Mouse (Mus musculus) left cerebral cortex, adult 8-10 months (tissue): ENCODE results near the gene Cdk15. TPM values are rescaled to one million over a fixed set of nuclear protein-coding genes. Genes with fewer than 3 reads are reported as not detected.

ENCODE experiments used
- DNase-seq, 2 experiments: peaks; one replicate each; pipeline ENCODE4 v3.0.0; 2022; ENCODE audit warnings: low spot score in 2 of 2
- total RNA-seq, 4 experiments: library from RNA; stranded (reverse); gene quantifications; 2 replicates each; pipeline ENCODE4 v1.2.4; 2022

The Cdk15 gene
- total RNA-seq, 4 experiments from 2014 or later, result 0.30 to 1.3 (median 0.66) TPM

GRCm38 (mm10) chr1:59272189-59272588 lies 15.5 kb downstream of the Cdk15 start:
- DNase-seq, result no peak

- no peak for DNase-seq
Observed at GRCm38 (mm10) chr1:59285880-59286279, 29.2 kb downstream of the Cdk15 start.

GRCm38 (mm10) chr1:59286316-59286850 lies 29.7 kb downstream of the Cdk15 start:
- DNase-seq, result no peak

DNA sequence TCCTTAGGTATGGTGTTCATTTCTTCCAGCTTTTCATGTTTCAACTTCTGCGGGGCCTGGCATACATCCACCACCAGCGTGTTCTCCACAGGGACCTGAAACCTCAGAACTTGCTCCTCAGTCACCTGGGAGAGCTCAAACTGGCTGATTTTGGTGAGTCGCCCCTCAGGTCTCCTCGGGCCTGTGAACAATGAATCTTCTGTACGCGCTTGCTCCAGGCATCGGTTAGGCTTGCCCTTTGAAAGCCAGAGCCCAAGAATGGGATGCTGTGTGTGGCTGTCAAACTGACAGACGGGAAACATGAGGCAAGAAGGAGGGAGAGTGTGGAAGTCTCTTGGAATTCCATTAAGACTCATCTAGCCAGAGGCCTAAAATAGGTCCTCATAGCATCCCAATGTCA lies 31.0 kb downstream of the Cdk15 start:
- no peak for DNase-seq

DNA sequence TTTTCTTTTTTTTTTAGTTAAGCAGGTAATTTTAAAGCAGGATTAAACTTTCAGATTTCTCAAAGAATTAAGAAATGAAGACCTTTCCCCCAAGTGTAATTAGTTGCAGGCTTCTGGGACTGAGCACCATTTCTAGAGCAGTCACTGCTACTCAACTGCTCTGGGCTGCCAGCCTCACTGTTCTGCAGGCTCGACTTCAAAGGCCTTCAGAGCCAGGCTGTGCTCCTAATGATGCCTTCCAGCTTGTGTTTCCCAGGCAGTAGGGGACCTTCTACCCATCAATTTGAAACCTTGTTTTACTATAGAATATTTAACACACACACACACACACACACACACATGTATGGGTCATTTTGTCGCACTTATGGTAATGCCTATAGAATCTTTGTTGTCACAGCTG lies 34.9 kb downstream of the Cdk15 start:
- DNase-seq, result no peak

DNA sequence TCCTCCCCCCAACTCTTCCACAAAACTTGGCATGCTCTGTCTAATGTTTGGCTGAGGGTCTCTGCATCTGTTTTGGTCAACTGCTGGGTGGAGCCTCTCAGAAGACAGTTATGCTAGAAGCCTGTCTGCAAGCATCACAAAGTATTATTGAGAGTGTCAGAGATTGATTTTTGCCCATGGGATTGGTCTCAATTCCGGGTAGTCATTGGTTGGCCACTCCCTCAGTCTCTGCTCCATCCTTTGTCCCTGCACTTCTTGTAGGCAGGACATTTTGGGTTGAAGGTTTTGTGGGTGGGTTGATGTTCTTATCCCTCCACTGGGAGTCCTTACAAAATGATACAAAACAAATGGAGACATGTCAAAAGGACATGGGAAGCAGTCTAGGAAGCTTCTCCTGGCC lies 39.1 kb downstream of the Cdk15 start:
- DNase-seq, result no peak

- DNase-seq, result no peak
Observed at GRCm38 (mm10) chr1:59297167-59297566, 40.5 kb downstream of the Cdk15 start.

- DNase-seq, result no peak
Observed at GRCm38 (mm10) chr1:59298491-59299090, 41.9 kb downstream of the Cdk15 start.

DNA sequence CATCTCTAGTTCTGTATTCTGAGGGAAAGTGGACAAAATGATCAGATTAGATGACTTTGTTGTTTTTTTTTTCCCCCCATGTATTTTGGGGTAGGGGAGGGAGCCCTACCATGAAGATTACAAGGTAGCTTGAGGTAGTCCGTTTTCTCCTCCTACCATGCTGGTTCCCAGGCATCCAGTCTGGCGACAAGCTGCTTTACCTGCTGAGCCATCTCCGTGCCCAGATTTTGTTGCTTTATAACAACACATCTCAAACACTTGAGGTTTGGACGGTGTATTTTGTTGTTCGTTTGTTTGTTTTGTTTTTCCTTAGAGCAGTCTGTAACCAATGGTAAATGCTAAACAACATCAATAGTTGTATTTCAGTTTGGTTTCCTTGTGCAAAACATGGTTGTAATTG lies 50.6 kb downstream of the Cdk15 start:
- no peak for DNase-seq

DNA sequence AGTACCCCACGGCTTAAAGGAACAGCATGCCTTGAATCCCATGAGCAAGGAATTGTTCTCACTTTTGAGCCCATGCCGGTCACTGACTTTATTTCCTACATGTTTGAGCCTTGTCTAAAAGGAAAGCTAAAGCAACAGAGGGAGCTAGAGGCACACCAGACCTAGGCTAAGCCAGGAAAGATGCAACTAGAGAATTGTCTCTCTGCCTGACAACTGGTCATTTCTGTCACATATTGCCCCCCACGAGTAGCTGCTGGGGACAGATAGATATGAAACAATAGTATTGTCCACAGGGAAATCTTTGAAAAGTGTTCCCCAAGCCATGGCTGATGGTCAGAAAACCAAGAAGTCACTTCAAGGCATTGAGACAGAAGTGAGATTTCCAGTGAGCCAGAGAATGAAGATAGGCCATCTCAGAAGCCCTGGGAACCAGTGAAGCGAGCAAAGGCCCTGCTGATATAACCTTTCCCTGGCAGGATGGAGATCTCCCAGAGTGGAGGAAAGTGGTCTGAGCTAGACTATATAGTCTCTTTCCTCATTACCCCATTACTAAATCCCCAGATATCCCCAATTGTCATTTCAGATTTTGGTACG lies 54.7 kb downstream of the Cdk15 start:
- no peak for DNase-seq

GRCm38 (mm10) chr1:59312187-59313153 lies 55.8 kb downstream of the Cdk15 start:
- no peak for DNase-seq

GRCm38 (mm10) chr1:59313154-59313940 lies 56.6 kb downstream of the Cdk15 start:
- DNase-seq, result no peak

- no peak for DNase-seq
Observed at GRCm38 (mm10) chr1:59315057-59315807, 58.5 kb downstream of the Cdk15 start.

DNA sequence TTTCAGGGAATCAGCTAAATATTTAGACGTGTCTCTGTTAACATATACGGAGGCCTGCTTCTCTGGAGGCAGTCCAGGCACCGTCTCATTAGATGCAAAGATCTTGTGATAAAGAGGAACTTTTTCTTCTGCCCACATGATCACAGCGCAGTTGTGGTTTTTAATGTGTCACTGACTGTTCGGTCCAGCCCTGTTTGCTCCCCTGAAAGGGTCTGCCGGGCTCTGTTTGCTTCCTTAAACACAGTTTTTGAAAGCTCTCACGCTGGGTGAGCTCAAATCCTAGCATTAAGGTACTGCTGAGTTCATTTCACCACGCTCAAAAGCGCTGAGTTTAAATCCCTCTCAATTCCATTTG lies 59.3 kb downstream of the Cdk15 start:
- DNase-seq, result no peak

DNA sequence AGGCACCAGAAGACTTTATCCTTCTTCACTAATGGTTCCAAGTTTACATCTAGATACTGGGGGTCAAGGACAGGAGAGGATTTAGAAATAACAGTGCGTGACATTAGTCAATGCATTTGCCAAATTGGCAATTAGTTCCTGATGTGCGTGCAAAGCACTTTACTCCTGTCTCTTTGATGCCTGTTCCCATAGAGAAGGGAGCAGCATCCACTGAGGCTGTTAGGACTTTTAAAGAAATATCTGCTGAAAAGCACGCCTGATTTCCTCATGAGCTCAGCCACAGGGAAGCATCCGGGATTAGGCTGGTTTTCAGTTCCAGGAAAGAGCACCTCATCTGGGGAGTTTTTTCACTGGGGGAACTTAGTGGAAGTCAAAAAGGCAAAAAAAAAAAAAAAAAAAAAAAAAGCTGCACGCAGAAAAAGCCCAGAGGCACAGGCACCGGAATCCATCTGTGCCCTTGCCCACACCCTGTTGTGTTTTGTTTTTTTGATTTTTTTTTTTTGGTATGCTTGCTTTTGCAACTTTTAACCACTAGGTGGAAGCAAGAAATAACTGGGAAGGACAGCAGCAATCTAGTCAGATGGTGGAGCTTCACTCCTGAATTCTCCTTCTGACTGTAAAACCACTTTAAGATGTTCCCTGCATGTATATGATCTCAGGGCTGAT lies 59.8 kb downstream of the Cdk15 start:
- no peak for DNase-seq

DNA sequence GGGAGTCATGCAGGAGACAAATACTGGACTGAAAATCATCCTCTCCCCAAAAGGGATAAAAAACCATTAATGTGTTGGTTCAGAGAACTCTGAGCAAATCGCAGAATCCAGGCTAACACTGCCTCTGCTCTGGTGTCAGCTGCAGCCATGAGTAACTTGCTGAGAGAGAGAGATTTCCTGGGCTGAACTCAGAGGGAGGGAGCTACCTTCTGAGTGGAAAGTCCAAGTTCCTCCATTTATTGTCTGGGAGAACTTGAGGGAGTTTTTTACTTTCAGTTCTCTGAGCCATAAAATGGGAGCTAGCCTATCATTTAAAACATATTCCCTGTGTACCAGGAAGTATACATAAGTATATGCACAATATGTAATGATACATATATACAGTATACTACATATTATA lies 60.7 kb downstream of the Cdk15 start:
- DNase-seq, result no peak

DNA sequence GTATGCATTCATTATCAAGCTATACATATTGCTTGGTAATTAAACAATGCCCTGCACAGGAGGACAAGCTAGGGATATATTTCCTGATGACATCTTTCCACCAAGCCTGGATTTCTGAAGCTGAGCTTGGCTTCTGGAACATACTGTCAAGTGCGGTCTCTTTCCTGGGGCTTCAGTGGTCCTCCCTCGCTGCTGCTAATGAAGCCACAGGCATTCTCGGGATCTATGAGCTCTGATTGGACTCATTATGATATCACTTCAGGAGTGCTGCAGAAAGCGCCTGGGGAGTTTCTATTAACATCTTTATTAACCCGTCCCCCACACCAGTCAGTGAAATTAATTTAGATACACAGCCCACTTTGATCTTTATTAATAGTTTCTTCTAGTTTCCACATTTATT lies 62.2 kb downstream of the Cdk15 start:
- DNase-seq, result no peak

- no peak for DNase-seq
Observed at GRCm38 (mm10) chr1:59321076-59321879, 64.6 kb downstream of the Cdk15 start.
